Mouse (Mus musculus): ENCODE data around the gene Slc22a18. TPM values are rescaled to one million over a fixed set of nuclear protein-coding genes. Genes with fewer than 3 reads are reported as not detected.

Slc22a18 gene
- total and polyA plus RNA-seq, 2 experiments from 2014 or later, result 0.71 to 1.7 TPM

- no peak for TF ChIP-seq CTCF (IDR thresholded peaks at IDR 0.05; ENCODE audit: low read depth)
- no peak overlapping the region for H3K4me3 ChIP-seq (ENCODE audit: low read depth, low read length)
- no peaks in the 10 kb centered on the region for H3K4me1 ChIP-seq (ENCODE audit: insufficient read depth)
- 76% methylated on average over 1 of the region's 1 CpGs for WGBS
- no peaks in the 10 kb centered on the region for H3K9me3 ChIP-seq (ENCODE audit: low read length)
- no peak overlapping the region for H3K27ac ChIP-seq (ENCODE audit: low read depth, low read length)
- H3K27me3 ChIP-seq (ENCODE audit: insufficient read depth, low read length), result no peaks in the 10 kb centered on the region
- H3K9ac ChIP-seq, result no peak overlapping the region
- H3K4me2 ChIP-seq (ENCODE audit: low read depth), result no peak overlapping the region
- DNase-seq (no peak), ATAC-seq (no peak)
- peaks cover 52% of the 10 kb centered on the region for H3K36me3 ChIP-seq (ENCODE audit: insufficient read depth)
Measured at GRCm38 (mm10) chr7:143538671-143539070, 65.1 kb downstream of the Slc22a18 start.

GRCm38 (mm10) chr7:143544368-143544767 is 70.8 kb downstream of the Slc22a18 start:
- Histone ChIP-seq H3K9ac (no peak overlapping the region), H3K4me3 (ENCODE audit: low read depth, low read length) (no peak overlapping the region), H3K27ac (ENCODE audit: low read depth, low read length) (no peak overlapping the region), H3K9me3 (ENCODE audit: low read length) (no peaks in the 10 kb centered on the region), H3K27me3 (ENCODE audit: insufficient read depth, low read length) (no peaks in the 10 kb centered on the region), H3K4me1 (ENCODE audit: insufficient read depth) (peaks cover 6% of the 10 kb centered on the region), H3K4me2 (ENCODE audit: low read depth) (no peak overlapping the region), H3K36me3 (ENCODE audit: insufficient read depth) (peaks cover 4% of the 10 kb centered on the region)
- no peak for ATAC-seq
- DNase-seq, result peak; percentile 22
- TF ChIP-seq CTCF (IDR thresholded peaks at IDR 0.05; ENCODE audit: low read depth), result peak; percentile 71
- 94% methylated on average over 2 of the region's 2 CpGs for WGBS

GRCm38 (mm10) chr7:143546554-143546953 is 73.0 kb downstream of the Slc22a18 start:
- Histone ChIP-seq H3K4me1 (ENCODE audit: insufficient read depth) (peaks cover 12% of the 10 kb centered on the region), H3K36me3 (ENCODE audit: insufficient read depth) (no peaks in the 10 kb centered on the region), H3K4me3 (ENCODE audit: low read depth, low read length) (no peak overlapping the region), H3K27ac (ENCODE audit: low read depth, low read length) (no peak overlapping the region), H3K9me3 (ENCODE audit: low read length) (no peaks in the 10 kb centered on the region), H3K9ac (no peak overlapping the region), H3K27me3 (ENCODE audit: insufficient read depth, low read length) (no peaks in the 10 kb centered on the region), H3K4me2 (ENCODE audit: low read depth) (no peak overlapping the region)
- WGBS, result 58% methylated on average over 2 of the region's 2 CpGs
- no peak for DNase-seq
- no peak for ATAC-seq
- no peak for TF ChIP-seq CTCF (IDR thresholded peaks at IDR 0.05; ENCODE audit: low read depth)

GRCm38 (mm10) chr7:143548231-143548961 is 74.9 kb downstream of the Slc22a18 start:
- Histone ChIP-seq H3K27me3 (ENCODE audit: insufficient read depth, low read length) (no peaks in the 10 kb centered on the region), H3K4me1 (ENCODE audit: insufficient read depth) (peaks cover 12% of the 10 kb centered on the region), H3K4me2 (ENCODE audit: low read depth) (peak overlapping the region; percentile 77), H3K27ac (ENCODE audit: low read depth, low read length) (peak overlapping the region; percentile 92), H3K36me3 (ENCODE audit: insufficient read depth) (no peaks in the 10 kb centered on the region; the same call in 1 of the 2 replicates), H3K9ac (peak overlapping the region; percentile 87), H3K9me3 (ENCODE audit: low read length) (no peaks in the 10 kb centered on the region), H3K4me3 (ENCODE audit: low read depth, low read length) (peak overlapping the region; percentile 89)
- ATAC-seq (peak; percentile 58), DNase-seq (peak; percentile 49)
- 1% methylated on average over 58 of the region's 63 CpGs for WGBS
- TF ChIP-seq CTCF (IDR thresholded peaks at IDR 0.05; ENCODE audit: low read depth), result no peak

Other genes starting within 250 kb of the Slc22a18 start
- gene Cdkn1c, start 12.7 kb upstream of the Slc22a18 start, total RNA-seq (2014; rRNA removed), result 99.0 and 123 TPM in 2 replicates
- 119 and 124 TPM in 2 replicates for gene Cdkn1c, start 12.7 kb upstream of the Slc22a18 start, polyA plus RNA-seq (2015; fragmentation: Nextera tagmentation; extraction: Ambion mirVana)
- gene Phlda2, start 29.4 kb downstream of the Slc22a18 start, total RNA-seq (2014; rRNA removed), result 0.46 TPM in 1 of 2 replicates, not detected in the other
- gene Phlda2, start 29.4 kb downstream of the Slc22a18 start, polyA plus RNA-seq (2015; fragmentation: Nextera tagmentation; extraction: Ambion mirVana), result 0.60 TPM in 1 of 2 replicates, not detected in the other
- gene Nap1l4, start 75.4 kb downstream of the Slc22a18 start, total RNA-seq (2014; rRNA removed), result 202 and 216 TPM in 2 replicates
- gene Nap1l4, start 75.4 kb downstream of the Slc22a18 start, polyA plus RNA-seq (2015; fragmentation: Nextera tagmentation; extraction: Ambion mirVana), result 236 and 258 TPM in 2 replicates
- 51.5 and 68.1 TPM in 2 replicates for gene Cars, start 126.4 kb downstream of the Slc22a18 start, total RNA-seq (2014; rRNA removed)
- gene Cars, start 126.4 kb downstream of the Slc22a18 start, polyA plus RNA-seq (2015; fragmentation: Nextera tagmentation; extraction: Ambion mirVana), result 58.2 and 74.9 TPM in 2 replicates
- gene Tnfrsf26, start 155.0 kb downstream of the Slc22a18 start, total RNA-seq (2014; rRNA removed), result 0.10 and 0.46 TPM in 2 replicates
- gene Tnfrsf26, start 155.0 kb downstream of the Slc22a18 start, polyA plus RNA-seq (2015; fragmentation: Nextera tagmentation; extraction: Ambion mirVana), result 0.11 and 0.16 TPM in 2 replicates
- 1.3 and 1.8 TPM in 2 replicates for gene Tnfrsf22, start 175.9 kb downstream of the Slc22a18 start, total RNA-seq (2014; rRNA removed)
- 3.6 and 4.9 TPM in 2 replicates for gene Tnfrsf22, start 175.9 kb downstream of the Slc22a18 start, polyA plus RNA-seq (2015; fragmentation: Nextera tagmentation; extraction: Ambion mirVana)
- gene Tnfrsf23, start 212.1 kb downstream of the Slc22a18 start, total RNA-seq (2014; rRNA removed), result 1.7 and 1.9 TPM in 2 replicates
- gene Tnfrsf23, start 212.1 kb downstream of the Slc22a18 start, polyA plus RNA-seq (2015; fragmentation: Nextera tagmentation; extraction: Ambion mirVana), result 0.43 and 0.54 TPM in 2 replicates